Mouse (Mus musculus) 3134 (cell line): ENCODE measurements around the gene Rftn2.
"Not testable (repeated sequence)": the region's sequence is repeated elsewhere in the genome, so short reads cannot be mapped to it uniquely, and the experiment has no call there.

Source experiments
- DNase-seq: peaks from one replicate; pipeline ENCODE4 v3.0.0-alpha.2; 2011; ENCODE audit warnings: low spot score; ENCODE audit not compliant: insufficient read length; ENCODE audit errors: extremely low read depth

Rftn2 gene

GRCm38 (mm10) chr1:55130943-55131401, 95.6 kb downstream of the Rftn2 start, which contains the start of gene Mob4:
Gene Mob4, plus strand, starts transcription at chr1:55131231.
- DNase-seq = peak; percentile 91

- DNase-seq = no peak
Measured at GRCm38 (mm10) chr1:55130190-55130916, 96.2 kb downstream of the Rftn2 start.

GRCm38 (mm10) chr1:55129716-55130115, 96.9 kb downstream of the Rftn2 start:
- DNase-seq = no peak

- not testable (repeated sequence) for DNase-seq
Measured at GRCm38 (mm10) chr1:55124136-55124535, 102.4 kb downstream of the Rftn2 start.

- no peak for DNase-seq
Measured at GRCm38 (mm10) chr1:55123561-55123960, 103.0 kb downstream of the Rftn2 start.

GRCm38 (mm10) chr1:55123046-55123445, 103.5 kb downstream of the Rftn2 start:
- no peak for DNase-seq
